Mouse (Mus musculus): ENCODE measurements around the gene Eepd1.

Eepd1 gene

DNA sequence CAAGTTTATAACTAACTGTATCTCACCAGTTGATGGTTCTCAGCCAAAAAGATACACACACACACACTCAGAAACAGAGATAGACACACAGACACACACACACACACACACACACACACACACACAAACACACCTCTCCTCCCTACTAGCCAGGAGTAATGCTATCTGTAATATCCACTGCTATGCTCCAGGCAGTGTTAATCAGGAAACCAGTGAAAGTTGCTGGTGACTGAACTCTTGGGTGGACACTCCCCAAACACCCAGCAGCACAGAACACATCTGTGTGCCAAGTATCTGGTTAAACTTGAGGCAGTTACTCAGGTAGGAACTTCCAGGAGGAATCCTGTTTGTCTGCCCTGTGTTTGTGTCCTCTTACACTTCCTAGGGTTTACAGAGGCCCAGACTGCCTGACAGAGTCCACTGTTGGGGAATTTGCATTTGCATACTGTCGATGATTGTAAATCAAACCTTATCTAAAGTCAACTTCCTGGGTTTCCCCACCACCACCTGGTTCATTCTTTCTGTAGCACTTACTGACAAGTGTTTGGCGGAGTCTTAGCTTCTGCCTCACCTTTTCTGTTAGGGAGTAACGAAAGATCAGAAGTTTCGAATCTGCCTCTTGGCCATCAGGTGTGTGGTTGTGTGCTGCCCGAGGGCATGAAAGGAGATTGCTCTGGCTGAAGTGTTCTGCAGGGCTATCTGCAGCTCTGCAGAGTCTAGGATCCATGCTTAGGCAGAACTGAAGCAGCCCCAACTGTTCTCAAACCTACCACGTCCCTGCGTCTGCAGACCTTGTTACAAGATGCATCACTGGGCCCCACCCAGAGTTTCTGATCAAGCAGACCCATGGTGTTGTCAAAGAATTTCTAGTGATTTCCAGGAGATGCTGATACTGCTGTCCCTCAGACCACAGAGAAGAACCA lies 97.6 kb downstream of the Eepd1 start:
- no peak for DNase-seq (ENCODE audit: low spot score in 2 of 2)

DNA sequence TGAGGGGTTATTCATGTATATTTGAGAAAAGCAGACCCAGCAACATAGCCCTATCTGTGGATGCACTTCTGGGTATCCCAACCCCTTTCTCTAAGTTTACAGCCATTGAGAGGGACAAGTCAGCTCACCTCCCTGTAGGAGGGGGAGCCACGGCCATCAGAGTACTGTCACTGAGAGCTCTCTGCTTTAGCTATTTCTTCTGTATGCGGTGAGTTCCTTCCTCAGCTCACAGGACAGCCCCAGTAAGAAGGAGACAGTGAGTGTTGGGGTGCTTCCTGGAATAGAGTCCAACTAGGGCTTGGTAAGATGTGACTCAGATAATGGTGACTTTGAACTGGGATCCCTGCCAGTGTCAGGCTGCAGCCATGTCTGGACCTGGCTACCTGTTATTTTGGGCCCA lies 102.3 kb downstream of the Eepd1 start:
- no peak for DNase-seq (ENCODE audit: low spot score in 2 of 2)

DNA sequence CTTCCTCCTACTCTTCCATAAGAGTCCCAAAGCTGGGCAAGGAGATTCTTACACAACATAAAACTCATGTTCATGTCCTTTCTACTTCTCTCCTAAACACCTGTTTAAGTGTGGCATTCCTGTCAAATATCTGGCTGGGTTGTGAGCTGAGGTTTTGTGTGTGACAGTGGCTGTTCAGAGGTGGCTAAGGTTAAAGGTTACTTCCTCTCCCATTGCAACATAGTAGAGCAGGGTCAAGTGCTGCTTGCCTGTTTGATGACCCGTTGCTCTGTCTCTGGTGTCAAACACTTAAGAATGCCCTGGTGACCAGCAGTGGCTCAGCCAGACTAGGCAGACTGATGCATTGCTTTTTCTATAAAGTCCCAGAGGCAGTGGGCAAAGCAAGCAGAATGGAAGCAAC lies 104.3 kb downstream of the Eepd1 start:
- no peak for DNase-seq (ENCODE audit: low spot score in 2 of 2)

DNA sequence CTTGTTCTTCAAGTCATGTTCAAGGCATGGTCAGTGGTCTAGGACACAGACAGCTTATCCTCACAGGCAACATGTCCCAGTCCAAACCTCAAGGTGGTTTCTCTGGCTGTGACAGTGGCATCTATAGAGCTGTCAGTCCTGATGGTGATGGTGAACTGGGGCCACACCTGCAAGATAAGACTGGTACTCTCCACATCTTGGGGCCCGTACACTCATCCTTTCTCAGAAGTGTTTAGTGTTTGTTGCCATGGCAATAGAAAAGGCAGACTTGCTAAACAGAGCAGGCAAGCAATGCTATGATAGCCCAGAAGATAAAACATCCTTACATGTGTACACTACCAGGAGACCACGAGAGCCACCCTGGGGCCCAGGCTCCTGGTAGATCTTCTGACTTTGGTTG lies 107.2 kb downstream of the Eepd1 start:
- no peak for DNase-seq (ENCODE audit: low spot score in 2 of 2)

DNA sequence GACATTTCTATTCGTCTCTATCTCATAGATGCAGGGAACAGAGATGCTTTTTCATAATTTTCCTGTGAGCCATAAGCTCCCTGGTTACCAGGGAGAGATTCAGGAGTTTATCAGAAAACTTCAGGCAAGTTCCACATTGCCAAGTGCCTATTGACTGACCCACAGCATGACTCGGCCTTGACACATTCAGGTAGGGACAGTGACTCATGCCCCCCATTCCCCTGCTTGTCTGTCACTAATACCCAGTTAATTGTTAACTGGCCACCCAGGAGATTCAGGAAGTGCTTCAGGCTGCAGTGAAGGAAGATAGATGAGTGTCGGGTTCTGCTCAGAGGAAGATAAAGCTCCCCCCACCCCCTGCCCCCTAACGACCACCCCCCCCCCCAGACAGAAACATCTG lies 109.4 kb downstream of the Eepd1 start:
- no peak for DNase-seq (ENCODE audit: low spot score in 2 of 2)

DNA sequence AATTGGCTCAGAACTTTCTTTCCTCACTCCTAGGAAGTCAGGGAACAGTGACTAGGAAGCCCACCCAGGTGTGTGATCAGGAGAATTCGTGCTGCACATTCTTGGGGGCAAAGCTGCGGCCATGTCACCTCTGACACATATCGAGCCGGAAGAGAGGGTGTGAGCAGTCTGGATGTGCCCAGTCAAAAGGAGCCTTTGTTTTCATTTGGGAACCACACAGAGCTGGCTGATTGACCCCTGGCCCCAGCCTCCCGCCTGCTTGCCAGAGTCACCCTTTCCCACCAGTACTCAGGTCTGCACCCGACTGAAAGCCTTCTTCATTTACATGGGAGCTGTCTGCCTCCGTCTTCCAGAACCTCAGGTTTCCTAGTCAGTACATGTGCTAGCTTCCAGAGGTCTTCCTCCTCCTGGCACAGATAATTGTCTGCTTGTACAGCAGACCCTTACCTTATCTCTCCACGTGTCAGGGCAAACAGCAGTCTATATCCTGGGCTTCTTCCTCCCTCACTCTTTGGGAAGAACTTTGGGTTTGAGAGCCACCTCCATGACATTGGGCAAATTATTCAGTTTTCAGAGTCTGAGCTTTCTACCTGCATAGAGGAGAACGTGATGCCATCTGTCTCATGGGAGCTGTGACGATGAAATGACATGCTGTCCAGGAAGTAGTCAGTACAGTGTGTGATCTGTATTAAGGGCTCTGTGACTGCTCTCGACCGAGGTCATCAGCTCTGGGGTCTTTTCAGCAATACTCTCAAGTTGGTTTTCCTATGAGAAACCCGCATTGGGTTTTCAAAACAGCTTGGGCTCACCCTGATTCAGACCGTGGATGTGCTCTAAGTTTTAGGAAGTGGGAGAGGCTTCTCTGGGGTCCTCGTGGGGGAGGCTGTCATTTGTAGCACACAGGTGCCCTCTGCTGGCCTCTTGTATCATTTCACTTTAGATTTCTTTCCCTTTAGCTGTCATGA lies 110.3 kb downstream of the Eepd1 start:
- DNase-seq (ENCODE audit: low spot score in 2 of 2): peak in 1 of 2 experiments; percentile 41

DNA sequence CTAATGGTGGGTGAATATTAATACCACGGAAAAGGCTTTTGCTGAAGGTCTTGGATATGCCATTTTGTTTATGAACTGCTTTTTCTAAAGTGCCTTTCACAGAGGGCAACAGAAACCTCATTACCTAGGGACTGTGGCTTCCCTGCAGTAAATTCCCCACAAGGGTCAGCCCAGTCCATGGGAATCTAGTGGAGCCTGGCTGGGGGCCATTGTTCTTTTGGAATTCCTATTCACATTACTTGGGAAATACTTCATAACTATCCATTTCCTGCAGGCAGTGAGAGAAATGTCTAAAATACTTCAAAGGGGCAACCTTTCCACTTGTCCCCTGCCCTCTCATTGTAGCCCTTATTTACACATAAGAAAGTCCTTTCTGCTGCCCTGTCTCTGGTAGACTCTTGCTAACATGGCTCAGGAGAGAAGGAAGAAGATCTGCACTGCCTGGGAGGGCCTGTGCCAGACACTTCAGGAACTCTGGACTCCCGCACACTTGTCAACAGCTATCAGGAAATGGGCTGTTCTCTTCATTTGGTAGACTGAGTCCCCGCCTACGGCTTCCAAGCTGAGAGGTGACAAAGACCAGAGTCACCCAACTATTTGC lies 111.1 kb downstream of the Eepd1 start:
- DNase-seq (ENCODE audit: low spot score in 2 of 2): no peak

DNA sequence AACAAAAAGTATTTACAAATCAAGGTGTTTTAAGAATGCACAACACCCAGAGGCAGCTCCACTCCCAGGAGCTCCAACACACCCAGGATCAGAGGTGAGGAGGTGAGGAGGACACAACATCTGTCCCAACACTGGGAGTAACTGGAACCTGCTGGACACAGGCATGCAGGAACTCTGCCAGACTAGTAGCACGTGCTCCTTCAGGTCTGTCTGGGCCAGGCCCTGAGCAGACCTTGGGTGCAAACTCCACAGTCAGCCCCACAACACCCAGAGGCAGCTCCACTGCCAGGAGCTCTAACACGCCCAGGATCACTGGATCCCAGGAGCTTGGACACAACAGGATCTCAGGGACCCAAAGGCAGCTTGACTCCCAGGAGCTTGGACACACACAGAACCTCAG lies 143.4 kb downstream of the Eepd1 start:
- no peak for DNase-seq (ENCODE audit: low spot score in 2 of 2)

DNA sequence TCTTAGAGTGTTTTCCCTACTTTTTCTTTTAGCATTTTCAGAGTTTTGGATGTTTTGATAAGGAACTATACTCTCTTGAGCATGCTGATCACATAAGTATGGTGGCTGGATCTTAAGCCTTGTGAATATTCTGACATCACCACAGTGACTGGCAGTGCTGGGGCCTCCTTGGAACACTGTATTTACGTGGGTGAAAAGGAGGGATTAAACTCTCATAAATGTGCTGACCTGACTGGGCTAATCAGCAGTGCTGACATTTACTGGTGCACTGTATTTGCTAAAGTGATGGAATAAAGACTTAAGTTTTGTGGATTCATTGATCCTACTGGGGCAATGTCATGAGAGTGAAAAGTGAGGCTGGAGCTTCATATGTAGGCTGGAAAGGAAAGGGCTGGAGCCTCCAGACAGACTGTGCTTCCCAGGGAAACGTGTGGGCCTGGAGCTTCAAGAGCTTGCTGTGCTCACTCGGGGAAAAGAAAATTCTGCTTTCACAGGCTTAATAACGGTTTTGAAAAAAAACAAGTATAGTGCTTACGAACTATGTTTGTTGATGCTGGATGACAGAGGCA lies 148.3 kb downstream of the Eepd1 start:
- DNase-seq (ENCODE audit: low spot score in 2 of 2): no peak

All from frontal cortex, postnatal 36 days (tissue).